Mouse (Mus musculus) yolk sac, embryonic 10.5 days (tissue): ENCODE measurements around the gene Il1f6.
A peak's percentile ranks its signal among the peaks of the same experiment; 100 is the strongest.
"Not testable (repeated sequence)": the region's sequence is repeated elsewhere in the genome, so short reads cannot be mapped to it uniquely, and the experiment has no call there.

Experiments used
- DNase-seq: peaks from one replicate; pipeline ENCODE4 v3.0.0-alpha.2; 2017; ENCODE audit warnings: low spot score

Il1f6 gene

GRCm38 (mm10) chr2:24215118-24215517 lies at the start of gene Il1f6:
Gene Il1f6 (plus strand): TSS chr2:24215418.
- no peak for DNase-seq

DNA sequence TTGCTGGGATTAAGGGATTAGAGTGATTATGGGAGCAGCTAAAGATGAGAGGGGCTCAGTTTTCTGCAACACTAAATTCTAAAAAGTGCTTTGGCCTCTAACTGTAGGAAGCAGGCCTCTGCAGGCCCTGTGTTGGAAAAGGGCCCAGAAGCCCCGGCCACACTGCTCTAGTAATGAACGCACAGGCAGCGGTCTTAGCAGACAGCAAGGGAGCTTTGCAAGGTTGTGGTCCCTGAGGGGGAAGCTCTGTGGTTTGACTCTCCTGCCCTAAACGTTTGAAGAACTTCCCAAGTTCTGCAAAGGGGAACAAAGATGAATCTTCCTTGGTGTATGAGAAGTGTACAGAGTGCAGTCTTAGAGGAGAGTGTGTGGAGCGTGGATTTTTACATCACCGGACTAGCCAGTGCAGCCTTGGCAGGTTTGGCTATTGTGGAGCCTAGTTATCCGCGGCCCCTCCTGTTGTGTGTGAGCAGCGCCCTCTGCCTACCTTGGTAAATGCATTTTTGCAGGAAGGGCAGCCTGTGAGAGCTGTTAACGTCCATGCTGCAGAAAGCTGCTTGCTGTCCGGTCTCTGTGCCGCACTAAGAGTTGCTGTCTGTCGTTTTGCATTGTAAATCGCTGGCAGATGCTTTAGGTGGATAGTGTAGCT lies 33.4 kb upstream of the Il1f6 start:
- peak; percentile 4 for DNase-seq

GRCm38 (mm10) chr2:24182423-24183147 lies 32.6 kb upstream of the Il1f6 start:
- DNase-seq = not testable (repeated sequence)

DNA sequence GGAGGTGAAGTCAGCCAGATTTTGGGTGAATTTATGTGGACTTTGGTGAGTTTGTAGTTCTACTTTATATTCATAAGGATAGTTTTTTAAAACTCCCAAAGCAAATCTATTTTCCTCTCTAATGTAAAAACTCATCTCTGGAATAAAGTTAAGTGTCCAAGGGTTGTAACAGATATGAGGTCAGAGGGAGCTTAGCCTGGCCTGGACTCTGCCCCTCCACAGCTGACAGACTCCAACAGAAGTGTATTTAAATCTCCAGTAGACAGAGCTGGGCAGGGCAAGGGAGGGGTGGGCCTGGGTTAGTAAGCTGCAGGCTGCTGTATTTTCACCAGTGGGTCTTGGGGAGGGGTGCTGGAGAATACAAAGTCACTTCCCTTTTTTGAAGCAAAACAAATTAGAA lies 31.1 kb upstream of the Il1f6 start:
- DNase-seq = not testable (repeated sequence)

DNA sequence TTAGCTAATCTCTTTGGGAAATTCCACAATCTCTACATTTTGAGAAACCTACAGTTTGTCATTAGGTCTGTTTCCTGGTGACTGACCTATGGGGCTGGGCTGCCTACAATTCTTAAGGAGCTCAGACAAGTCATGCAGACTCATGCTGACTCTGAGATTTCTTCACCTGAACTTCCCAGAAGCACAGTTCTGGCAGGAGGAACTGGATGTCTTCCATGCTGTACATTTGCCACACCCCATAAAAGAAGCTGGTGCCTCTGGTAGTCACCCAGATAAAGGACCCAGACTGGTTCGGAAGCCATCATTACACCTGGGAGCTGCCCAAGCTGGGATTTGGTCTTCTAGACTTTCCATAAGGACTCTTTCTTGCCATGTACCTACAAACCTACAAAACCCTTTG lies 29.0 kb upstream of the Il1f6 start, which contains the start of gene Il1f9:
TSS of gene Il1f9 (plus strand) at position 301 of the 400 bp plus-strand sequence.
- no peak for DNase-seq

DNA sequence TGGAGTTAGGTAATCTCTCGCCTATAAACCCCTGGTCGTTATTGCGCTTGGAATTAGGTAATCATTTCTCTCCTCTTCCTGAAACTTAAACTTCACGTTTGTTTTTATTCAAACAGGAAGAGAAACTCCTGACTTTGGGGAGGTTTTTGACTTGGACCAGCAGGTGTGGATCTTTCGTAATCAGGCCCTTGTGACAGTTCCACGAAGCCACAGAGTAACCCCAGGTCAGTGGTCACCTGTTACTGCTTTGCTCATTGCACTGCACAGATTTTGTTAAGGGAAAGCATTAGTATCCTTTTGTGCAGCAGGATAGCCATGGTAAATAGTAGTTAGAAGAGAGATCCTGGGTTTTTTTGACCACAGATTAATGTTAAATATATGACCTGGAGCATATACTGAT lies 27.6 kb upstream of the Il1f6 start:
- no peak for DNase-seq

- DNase-seq = no peak
These were observed 27.0 kb upstream of the Il1f6 start for GRCm38 (mm10) chr2:24188189-24188588.

DNA sequence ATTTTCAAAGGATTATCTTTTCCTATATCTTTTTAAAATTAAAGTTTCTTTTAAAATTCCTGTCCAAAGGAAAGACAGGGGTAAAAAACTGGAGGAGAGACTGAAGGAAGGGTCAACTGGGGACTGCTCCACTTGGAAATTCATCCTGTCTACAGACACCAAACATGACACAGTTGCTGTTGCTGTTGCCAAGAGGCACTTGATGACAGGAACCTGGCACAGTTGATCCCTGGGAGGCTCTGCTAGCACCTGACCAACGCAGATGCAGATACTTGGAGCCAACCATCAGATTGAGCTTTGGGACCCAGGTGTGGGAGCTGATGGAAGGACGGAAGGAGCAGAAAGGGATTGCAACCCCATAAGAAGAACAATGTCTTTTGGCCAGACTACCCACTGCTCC lies 12.0 kb downstream of the Il1f6 start:
- no peak for DNase-seq

DNA sequence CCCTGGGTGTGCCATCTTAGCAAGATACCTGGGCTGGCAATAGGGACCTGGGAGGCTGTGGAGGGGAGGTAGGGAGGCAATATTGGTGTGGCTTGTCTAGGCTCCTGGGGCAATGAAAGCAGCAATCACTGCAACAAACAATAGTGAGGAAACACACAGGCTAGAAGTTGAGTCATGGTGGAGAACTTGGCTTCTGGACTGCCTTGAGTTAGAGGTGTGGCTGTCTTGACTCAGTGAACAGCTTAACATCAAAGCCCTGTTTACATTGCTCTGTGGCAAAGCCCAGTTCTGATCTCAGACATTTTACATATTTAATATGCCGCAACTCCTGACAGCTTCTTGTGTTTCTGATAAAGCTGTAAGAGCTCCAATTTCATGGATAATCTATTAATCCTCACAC lies 52.3 kb downstream of the Il1f6 start:
- no peak for DNase-seq

DNA sequence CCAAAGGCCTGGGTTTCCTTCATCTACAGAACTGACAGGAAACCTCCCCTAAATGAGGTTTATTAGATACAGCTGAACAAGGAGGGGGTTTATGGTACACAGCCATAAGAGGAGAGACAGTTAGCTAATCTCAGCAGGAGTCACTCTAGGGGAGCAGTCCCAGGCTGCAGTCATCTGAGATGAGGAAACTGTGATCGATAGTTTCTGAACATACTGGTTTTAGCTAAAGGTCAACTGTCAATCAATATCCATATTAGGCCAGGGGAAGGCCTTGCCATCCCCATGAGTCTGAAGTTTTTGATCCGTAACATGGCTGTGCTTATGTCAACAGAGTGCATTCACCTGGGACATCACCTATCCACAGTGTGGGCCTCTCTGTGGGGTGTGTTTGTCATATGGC lies 58.4 kb downstream of the Il1f6 start:
- DNase-seq = no peak

GRCm38 (mm10) chr2:24275146-24275545 lies 59.9 kb downstream of the Il1f6 start:
- DNase-seq = no peak
